Comparison of ENCODE assay signal across 13 mouse cellular contexts in genomic region chr7:29489851-29490250, GRCm38 (mm10). TPM values are rescaled to one million over a fixed set of nuclear protein-coding genes. Genes with fewer than 3 reads are reported as not detected.
A peak's percentile ranks its signal among the peaks of the same experiment; 100 is the strongest.
DNase-seq lines count a peak whose midpoint lies in the region; ATAC-seq and TF ChIP-seq lines count a peak whose summit lies in the region.
"Had no signal": no experiment of that assay in that cellular context is flagged by ENCODE, and none has a peak within 500 bp of the region (broad histone marks: within the 10 kb centered on the region; RNA-seq: fewer than 3 reads in every experiment).

No protein-coding gene starts in this region.

- peaks cover 4% of the 10 kb centered on the region; the same call in 1 of the 2 replicates for H3K4me1 ChIP-seq in lung, embryonic 14.5 days (ENCODE audit: insufficient read depth)
- H3K4me1 ChIP-seq in embryonic facial prominence, embryonic 10.5 days: peaks cover 43% of the 10 kb centered on the region
- peaks cover 12% of the 10 kb centered on the region for H3K4me1 ChIP-seq in neural tube, embryonic 12.5 days

- H3K4me3 ChIP-seq in lung, embryonic 14.5 days (ENCODE audit: low read depth, low read length): no peak overlapping the region
- H3K4me3 ChIP-seq in embryonic facial prominence, embryonic 10.5 days: no peak overlapping the region
- no peak overlapping the region for H3K4me3 ChIP-seq in neural tube, embryonic 12.5 days
- H3K4me3 ChIP-seq: heart, adult 2 months; left cerebral cortex, adult 2 months had no signal

- no peak for DNase-seq in lung, embryonic 14.5 days
- no peak for DNase-seq in lung, postnatal 14 days
- peak; percentile 82 for DNase-seq in R1 (ENCODE audit: low read depth, low spot score)
- DNase-seq in embryonic facial prominence, embryonic 10.5 days (ENCODE audit: low spot score): peak; percentile 48
- DNase-seq in heart, postnatal 4 days: no peak
- no peak for DNase-seq in adrenal gland, postnatal 14 days
- DNase-seq in gastrocnemius, adult 18-20 months (ENCODE audit: low spot score): no peak
- DNase-seq: heart, adult 2 months; lung, adult 2 months had no signal

- H3K36me3 ChIP-seq in lung, embryonic 14.5 days (ENCODE audit: insufficient read depth): no peaks in the 10 kb centered on the region
- peaks cover 8% of the 10 kb centered on the region; the same call in 1 of the 2 replicates for H3K36me3 ChIP-seq in embryonic facial prominence, embryonic 10.5 days (replicated peaks)
- H3K36me3 ChIP-seq in neural tube, embryonic 12.5 days: no peaks in the 10 kb centered on the region

- no peak for ATAC-seq in lung, embryonic 14.5 days (ENCODE audit: insufficient read depth)
- ATAC-seq in neural tube, embryonic 12.5 days (ENCODE audit: low FRiP score, low read depth): 0 out of 2 replicates have a peak, but pooled peaks have one; percentile 29
- ATAC-seq: inflammation-experienced regulatory T-cells, adult 6 months; Patski had no signal

- H3K27me3 ChIP-seq in lung, embryonic 14.5 days (ENCODE audit: insufficient read depth, low read length): no peaks in the 10 kb centered on the region
- peaks cover 23% of the 10 kb centered on the region for H3K27me3 ChIP-seq in embryonic facial prominence, embryonic 10.5 days (replicated peaks; ENCODE audit: low read depth, poor library complexity, severe bottlenecking)
- H3K27me3 ChIP-seq in neural tube, embryonic 12.5 days (replicated peaks): no peaks in the 10 kb centered on the region
- H3K27me3 ChIP-seq: Patski had no signal

- H3K9me3 ChIP-seq in lung, embryonic 14.5 days (ENCODE audit: low read depth, low read length): no peaks in the 10 kb centered on the region
- H3K9me3 ChIP-seq in embryonic facial prominence, embryonic 10.5 days: no peaks in the 10 kb centered on the region
- H3K9me3 ChIP-seq in neural tube, embryonic 12.5 days: no peaks in the 10 kb centered on the region

- peak overlapping the region; percentile 67 for H3K27ac ChIP-seq in lung, embryonic 14.5 days (ENCODE audit: low read depth)
- H3K27ac ChIP-seq in embryonic facial prominence, embryonic 10.5 days (replicated peaks): peak overlapping the region; percentile 37; the same call in 1 of the 2 replicates
- H3K27ac ChIP-seq in neural tube, embryonic 12.5 days: no peak overlapping the region
- H3K27ac ChIP-seq: heart, adult 2 months; left cerebral cortex, adult 2 months had no signal

- no peak overlapping the region for H3K4me2 ChIP-seq in lung, embryonic 14.5 days
- no peak overlapping the region for H3K4me2 ChIP-seq in neural tube, embryonic 12.5 days (replicated peaks)

- no peak overlapping the region for H3K9ac ChIP-seq in lung, embryonic 14.5 days
- no peak overlapping the region for H3K9ac ChIP-seq in neural tube, embryonic 12.5 days

- 32% methylated on average over 7 of the region's 7 CpGs for WGBS in lung, embryonic 14.5 days
- 25% methylated on average over 7 of the region's 7 CpGs for WGBS in embryonic facial prominence, embryonic 10.5 days
- 18% methylated on average over 7 of the region's 7 CpGs for WGBS in neural tube, embryonic 12.5 days

- no peak for TF ChIP-seq CTCF in lung, embryonic 14.5 days (IDR thresholded peaks at IDR 0.05; ENCODE audit: low read depth)

RNA-seq across cellular contexts. Expression of gene Sipa1l3, which starts 28.6 kb away (rescaled TPM):
- polyA plus RNA-seq in lung, embryonic 14.5 days (2014; fragmentation: Nextera tagmentation; extraction: Ambion mirVana): 20.2 and 20.4 TPM in 2 replicates
- 9.2 and 10.5 TPM in 2 replicates for polyA plus RNA-seq in embryonic facial prominence, embryonic 10.5 days (2016; fragmentation: Nextera tagmentation; extraction: Ambion mirVana)
- 10.8 and 11.8 TPM in 2 replicates for polyA plus RNA-seq in neural tube, embryonic 12.5 days (2016; fragmentation: Nextera tagmentation; extraction: Ambion mirVana)
- total RNA-seq in heart, postnatal 4 days (2021): 10 to 100 TPM; 13.8 to 17.7 TPM
- 29.2 and 30.5 TPM in 2 replicates for total RNA-seq in adrenal gland, postnatal 14 days (2021)
- 1 to 10 TPM; 6.6 to 7.1 TPM for total RNA-seq in gastrocnemius, adult 18-20 months (2021)

Comparison
In these comparisons a context has a peak if more than half of its experiments do, and no peak if none do; other contexts are left out.
1. DNase-seq: peak in R1 (single experiment) and embryonic facial prominence, embryonic 10.5 days (single experiment); none in lung, embryonic 14.5 days (single experiment), lung, postnatal 14 days (single experiment), heart, postnatal 4 days (single experiment), adrenal gland, postnatal 14 days (single experiment) and gastrocnemius, adult 18-20 months (single experiment).